Mouse (Mus musculus) liver, embryonic 13.5 days (tissue): ENCODE measurements around the gene Tmem185b. TPM values are rescaled to one million over a fixed set of nuclear protein-coding genes. Genes with fewer than 3 reads are reported as not detected.
A peak's percentile ranks its signal among the peaks of the same experiment; 100 is the strongest.

Experiments used
- ATAC-seq: fragments of 200-750 bp; cut with Nextera tagmentation; 2 replicates; pipeline ENCODE4 v1.8.0; 2017; ENCODE audit warnings: low read depth, mild to moderate bottlenecking, moderate number of reproducible peaks, moderate library complexity
- DNase-seq: peaks from one replicate; pipeline ENCODE4 v3.0.0; 2022
- H3K27ac ChIP-seq: fragments of 300-500 bp; sonication (generic); 2 replicates; pipeline ENCODE4 v1.5.1; 2015; ENCODE audit warnings: moderate library complexity, mild to moderate bottlenecking, inconsistent platforms
- H3K27me3 ChIP-seq: fragments of 300-500 bp; sonication (generic); 2 replicates; pipeline ENCODE4 v1.6.1; 2015; ENCODE audit warnings: mild to moderate bottlenecking, inconsistent platforms
- H3K36me3 ChIP-seq: fragments of 300-500 bp; sonication (generic); 2 replicates; pipeline ENCODE4 v1.6.1; 2015; ENCODE audit warnings: mild to moderate bottlenecking, inconsistent platforms
- H3K4me1 ChIP-seq: fragments of 300-500 bp; sonication (generic); replicated peaks from 2 replicates; pipeline ENCODE4 v1.6.1; 2015; ENCODE audit warnings: inconsistent platforms
- H3K4me2 ChIP-seq: fragments of 300-500 bp; sonication (generic); 2 replicates; pipeline ENCODE4 v1.6.1; 2015; ENCODE audit warnings: inconsistent platforms, mild to moderate bottlenecking, moderate library complexity
- H3K4me3 ChIP-seq: fragments of 300-500 bp; sonication (generic); replicated peaks from 2 replicates; pipeline ENCODE4 v1.5.1; 2015; ENCODE audit warnings: mild to moderate bottlenecking, inconsistent platforms
- H3K9ac ChIP-seq: fragments of 300-500 bp; sonication (generic); 2 replicates; pipeline ENCODE4 v1.6.1; 2015; ENCODE audit warnings: mild to moderate bottlenecking, inconsistent platforms
- H3K9me3 ChIP-seq: fragments of 300-500 bp; sonication (generic); replicated peaks from 2 replicates; pipeline ENCODE4 v1.6.1; 2016; ENCODE audit warnings: inconsistent platforms
- WGBS: fragments of 180-500 bp; shearing (Covaris S2); methylation state at CpG from one replicate; pipeline ENCODE4 v1.1.7; 2015; ENCODE audit not compliant: insufficient replicate concordance; 5-methylcytosine and 5-hydroxymethylcytosine counted together
- polyA plus RNA-seq: library from polyadenylated mRNA; unstranded; fragments of >200 nt; fragmentation: Nextera tagmentation; extraction: Ambion mirVana; gene quantifications from 2 replicates; pipeline ENCODE4 v1.2.1, GENCODE M21; 2015

Gene Tmem185b
- polyA plus RNA-seq, 1 experiment from 2014 or later: 9.8 TPM

DNA sequence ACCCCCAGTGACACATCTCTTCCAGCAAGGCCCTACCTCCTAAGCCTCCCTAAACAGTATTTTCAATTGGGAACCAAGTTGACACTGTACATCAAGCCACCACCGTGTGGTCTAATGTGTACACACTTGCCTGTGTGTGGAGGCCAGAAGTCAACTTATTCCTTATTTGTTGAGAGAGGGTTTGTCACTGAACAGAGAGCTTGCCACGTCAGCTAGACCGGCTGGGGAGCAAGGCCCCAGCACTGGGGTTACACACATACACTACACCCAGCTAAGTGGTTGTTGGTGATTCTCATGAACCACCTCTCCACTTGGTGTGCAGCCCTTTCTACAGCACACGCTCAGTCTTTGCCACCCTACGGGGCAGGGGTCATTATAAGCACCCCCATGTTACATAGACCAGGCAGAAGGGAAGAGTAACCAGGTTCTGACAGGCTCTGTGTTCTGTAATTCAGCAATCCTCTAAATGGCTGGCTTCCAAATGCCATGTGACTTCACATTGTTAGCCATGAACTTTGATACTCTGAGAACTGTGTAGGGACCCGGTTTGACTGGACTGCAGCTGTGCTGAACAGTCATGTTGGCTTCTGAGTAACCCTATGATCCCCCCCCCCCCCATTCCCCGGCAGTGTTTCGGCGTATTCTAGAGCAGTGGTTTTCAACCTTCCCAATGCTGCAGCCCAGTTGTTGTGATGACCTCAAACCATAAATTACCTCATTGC lies 15.0 kb downstream of the Tmem185b start:
- Histone ChIP-seq H3K4me2 (no peak overlapping the region), H3K4me3 (no peak overlapping the region), H3K9ac (no peak overlapping the region), H3K4me1 (peaks cover 26% of the 10 kb centered on the region), H3K27me3 (no peaks in the 10 kb centered on the region), H3K27ac (peak overlapping the region; percentile 80), H3K36me3 (no peaks in the 10 kb centered on the region), H3K9me3 (no peaks in the 10 kb centered on the region)
- DNase-seq (no peak), ATAC-seq (peak; percentile 61)
- 75% methylated on average over 9 of the region's 9 CpGs for WGBS

DNA sequence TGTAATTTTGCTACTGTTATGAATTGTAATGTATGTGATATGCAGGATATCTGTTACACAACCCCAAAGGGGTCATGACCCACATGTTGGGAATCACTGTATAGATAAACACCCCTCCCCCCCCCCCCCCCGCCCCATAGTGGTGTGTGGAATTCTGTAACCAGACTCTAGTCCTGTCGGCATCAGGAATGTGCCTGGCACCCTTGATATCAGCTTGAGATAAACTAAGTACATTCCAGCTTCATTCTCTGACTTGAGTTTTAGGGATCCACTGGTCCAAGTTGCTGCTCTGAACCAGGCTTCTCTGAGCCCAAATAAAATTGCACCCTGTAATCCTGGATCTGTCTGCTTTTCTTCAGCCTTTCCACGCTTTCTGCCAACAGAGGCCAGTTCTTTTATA lies 15.6 kb downstream of the Tmem185b start:
- Histone ChIP-seq H3K4me2 (no peak overlapping the region), H3K4me3 (no peak overlapping the region), H3K9me3 (no peaks in the 10 kb centered on the region), H3K27me3 (no peaks in the 10 kb centered on the region), H3K9ac (no peak overlapping the region), H3K27ac (0 out of 2 replicates have a peak overlapping the region, but pooled peaks have one; percentile 20), H3K36me3 (no peaks in the 10 kb centered on the region), H3K4me1 (peaks cover 26% of the 10 kb centered on the region)
- ATAC-seq (no peak), DNase-seq (no peak)
- WGBS: 52% methylated on average over 2 of the region's 3 CpGs

DNA sequence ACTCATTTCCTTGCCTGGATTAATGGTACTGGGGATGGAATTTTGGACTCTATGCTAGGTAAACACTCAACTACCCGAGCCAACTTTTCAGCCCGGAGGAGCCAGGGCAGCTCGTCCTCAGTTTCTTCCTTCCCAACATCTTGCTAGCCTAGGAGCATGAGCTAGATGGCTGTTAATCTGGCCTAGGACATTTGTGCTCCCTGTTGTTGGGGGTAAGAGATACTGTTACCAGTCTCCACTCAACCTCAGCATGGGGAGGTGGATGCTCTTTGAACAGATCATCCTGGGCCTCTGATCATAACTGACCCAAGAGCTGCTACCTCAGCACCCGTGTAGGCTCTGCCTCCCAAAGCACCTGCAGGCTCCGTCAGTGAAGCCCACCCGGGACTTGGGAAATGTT lies 17.4 kb downstream of the Tmem185b start:
- H3K36me3 ChIP-seq: 0 out of 2 replicates have a peak, but pooled peaks cover 4% of the 10 kb centered on the region
- H3K9me3 ChIP-seq: no peaks in the 10 kb centered on the region
- H3K27me3 ChIP-seq: no peaks in the 10 kb centered on the region
- H3K4me1 ChIP-seq: peaks cover 26% of the 10 kb centered on the region
- WGBS: 80% methylated on average over 6 of the region's 6 CpGs
- H3K4me2 ChIP-seq: no peak overlapping the region
- no peak overlapping the region; the same call in 1 of the 2 replicates for H3K27ac ChIP-seq
- H3K4me3 ChIP-seq: no peak overlapping the region
- ATAC-seq (no peak), DNase-seq (no peak)
- H3K9ac ChIP-seq: no peak overlapping the region

DNA sequence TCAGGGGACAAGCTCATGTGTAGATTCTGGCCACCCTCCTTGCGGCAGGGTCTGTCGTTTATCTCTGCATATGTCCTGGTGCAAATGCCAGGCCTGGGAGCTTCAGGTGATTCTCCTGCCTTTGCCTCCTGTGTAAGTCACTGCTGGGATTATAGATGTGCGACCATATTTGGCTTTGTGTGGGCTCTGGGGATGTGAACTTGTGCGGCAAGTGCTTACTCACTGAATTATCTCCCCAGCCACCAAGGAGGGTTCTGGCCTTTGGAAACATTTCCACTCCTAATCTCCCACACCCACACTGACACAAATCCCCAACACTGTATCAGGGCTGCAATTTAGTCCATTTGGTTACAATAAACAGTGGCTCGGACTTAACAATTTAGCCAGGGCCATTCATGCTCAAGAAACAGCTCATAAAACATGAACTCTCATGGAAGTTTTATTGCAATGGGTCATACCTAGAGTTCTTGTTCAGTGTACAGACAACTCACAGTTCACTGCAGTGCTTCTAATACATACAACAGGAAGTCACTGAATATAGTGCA lies 18.7 kb downstream of the Tmem185b start:
- H3K27ac ChIP-seq: 0 out of 2 replicates have a peak overlapping the region, but pooled peaks have one; percentile 16
- 62% methylated on average over 5 of the region's 5 CpGs for WGBS
- H3K9me3 ChIP-seq: no peaks in the 10 kb centered on the region
- peak overlapping the region; percentile 21 for H3K4me2 ChIP-seq
- no peak overlapping the region for H3K4me3 ChIP-seq
- H3K36me3 ChIP-seq: 0 out of 2 replicates have a peak, but pooled peaks cover 4% of the 10 kb centered on the region
- peaks cover 26% of the 10 kb centered on the region for H3K4me1 ChIP-seq
- DNase-seq: no peak
- H3K9ac ChIP-seq: 0 out of 2 replicates have a peak overlapping the region, but pooled peaks have one; percentile 11
- no peaks in the 10 kb centered on the region for H3K27me3 ChIP-seq
- ATAC-seq: peak; percentile 21; the same call in 1 of the 2 replicates

- H3K9me3 ChIP-seq: no peaks in the 10 kb centered on the region
- H3K36me3 ChIP-seq: peaks cover 7% of the 10 kb centered on the region; the same call in 1 of the 2 replicates
- no peaks in the 10 kb centered on the region for H3K27me3 ChIP-seq
- H3K4me2 ChIP-seq: peak overlapping the region; percentile 21
- peaks cover 26% of the 10 kb centered on the region for H3K4me1 ChIP-seq
- no peak overlapping the region for H3K27ac ChIP-seq
- H3K9ac ChIP-seq: 0 out of 2 replicates have a peak overlapping the region, but pooled peaks have one; percentile 11
- DNase-seq (peak; percentile 31), ATAC-seq (peak; percentile 73)
- no peak overlapping the region for H3K4me3 ChIP-seq
- WGBS: 12% methylated on average over 2 of the region's 2 CpGs
Measured at GRCm38 (mm10) chr1:119545164-119545563, 19.2 kb downstream of the Tmem185b start.

DNA sequence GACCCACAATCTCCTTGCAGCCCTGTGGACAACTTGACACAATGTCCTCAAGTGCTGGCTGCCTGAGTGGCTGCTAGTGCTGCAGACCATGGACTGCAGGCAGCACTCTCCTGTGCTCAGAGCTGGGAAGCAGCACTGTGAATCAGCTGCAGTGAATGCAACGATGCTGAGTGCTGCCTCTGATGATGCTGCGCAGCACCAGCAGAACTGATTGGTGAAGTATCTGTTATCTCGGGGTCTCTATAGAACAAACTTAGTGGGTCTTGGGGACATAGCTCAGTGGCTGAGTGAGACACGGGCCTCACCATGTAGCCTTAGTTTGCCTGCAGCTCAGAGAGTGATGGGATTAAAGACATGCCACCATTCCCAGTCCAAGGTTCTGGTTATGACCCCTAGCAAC lies 19.7 kb downstream of the Tmem185b start:
- no peaks in the 10 kb centered on the region for H3K9me3 ChIP-seq
- H3K27ac ChIP-seq: no peak overlapping the region
- peaks cover 7% of the 10 kb centered on the region; the same call in 1 of the 2 replicates for H3K36me3 ChIP-seq
- WGBS: 78% methylated on average over 4 of the region's 4 CpGs
- no peak overlapping the region for H3K4me3 ChIP-seq
- H3K9ac ChIP-seq: no peak overlapping the region
- ATAC-seq (no peak), DNase-seq (no peak)
- peaks cover 26% of the 10 kb centered on the region for H3K4me1 ChIP-seq
- no peaks in the 10 kb centered on the region for H3K27me3 ChIP-seq
- no peak overlapping the region for H3K4me2 ChIP-seq

GRCm38 (mm10) chr1:119546490-119546889 lies 20.5 kb downstream of the Tmem185b start:
- Histone ChIP-seq H3K4me2 (no peak overlapping the region), H3K27me3 (no peaks in the 10 kb centered on the region), H3K9ac (no peak overlapping the region), H3K36me3 (peaks cover 7% of the 10 kb centered on the region; the same call in 1 of the 2 replicates), H3K4me3 (no peak overlapping the region), H3K4me1 (peaks cover 26% of the 10 kb centered on the region), H3K27ac (no peak overlapping the region), H3K9me3 (no peaks in the 10 kb centered on the region)
- ATAC-seq (no peak), DNase-seq (no peak)
- 60% methylated on average over 3 of the region's 3 CpGs for WGBS

- DNase-seq (peak; percentile 56), ATAC-seq (no peak)
- peaks cover 7% of the 10 kb centered on the region; the same call in 1 of the 2 replicates for H3K36me3 ChIP-seq
- no peak overlapping the region for H3K4me2 ChIP-seq
- WGBS: 63% methylated on average over 7 of the region's 7 CpGs
- H3K9ac ChIP-seq: no peak overlapping the region
- no peaks in the 10 kb centered on the region for H3K9me3 ChIP-seq
- H3K27me3 ChIP-seq: no peaks in the 10 kb centered on the region
- no peak overlapping the region for H3K27ac ChIP-seq
- H3K4me1 ChIP-seq: peaks cover 22% of the 10 kb centered on the region
- no peak overlapping the region for H3K4me3 ChIP-seq
Measured at GRCm38 (mm10) chr1:119548668-119549326, 22.8 kb downstream of the Tmem185b start.

DNA sequence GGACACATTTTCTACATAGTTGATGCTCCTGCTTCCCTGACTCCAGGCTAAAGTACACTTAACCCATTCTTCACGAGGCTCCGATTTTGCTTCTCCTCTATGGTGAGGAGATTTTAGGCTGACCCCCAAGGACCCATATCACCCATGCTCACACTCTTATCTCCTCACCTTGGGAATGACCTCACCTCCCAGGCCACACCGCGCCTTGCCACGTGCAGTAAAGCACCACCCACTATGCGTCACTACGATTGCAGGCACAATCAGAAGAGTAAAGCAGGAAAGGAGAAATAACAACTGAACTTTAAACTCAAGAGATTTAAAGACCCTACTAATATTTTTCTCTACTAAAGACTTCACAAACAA lies 23.3 kb downstream of the Tmem185b start:
- no peaks in the 10 kb centered on the region for H3K9me3 ChIP-seq
- WGBS: 72% methylated on average over 7 of the region's 7 CpGs
- H3K36me3 ChIP-seq: peaks cover 7% of the 10 kb centered on the region; the same call in 1 of the 2 replicates
- DNase-seq (no peak), ATAC-seq (no peak)
- no peak overlapping the region for H3K4me3 ChIP-seq
- H3K4me2 ChIP-seq: no peak overlapping the region
- peaks cover 17% of the 10 kb centered on the region for H3K4me1 ChIP-seq
- H3K27ac ChIP-seq: no peak overlapping the region
- no peaks in the 10 kb centered on the region for H3K27me3 ChIP-seq
- no peak overlapping the region for H3K9ac ChIP-seq

DNA sequence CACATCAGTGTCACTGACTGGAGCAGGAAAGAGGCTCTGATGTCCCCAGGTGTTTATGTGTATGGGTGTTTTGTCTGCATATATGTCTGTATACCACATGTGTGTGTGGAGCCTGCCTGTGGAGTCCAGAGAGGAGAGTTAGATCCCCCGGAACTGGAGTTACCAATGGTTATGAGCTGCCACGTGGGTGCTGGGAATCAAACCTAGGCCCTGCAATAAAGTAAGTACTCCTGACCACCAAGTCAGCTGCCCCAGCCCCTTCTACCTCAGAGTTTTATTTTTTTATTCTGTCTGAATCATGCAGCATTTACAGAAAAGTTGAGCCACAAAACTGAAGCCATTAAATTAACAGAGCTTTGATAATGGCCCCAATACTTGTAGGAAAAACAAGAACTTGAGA lies 24.1 kb downstream of the Tmem185b start:
- peaks cover 10% of the 10 kb centered on the region; the same call in 1 of the 2 replicates for H3K36me3 ChIP-seq
- no peak for DNase-seq
- 73% methylated on average over 2 of the region's 2 CpGs for WGBS
- no peak overlapping the region for H3K4me3 ChIP-seq
- peaks cover 9% of the 10 kb centered on the region for H3K4me1 ChIP-seq
- H3K4me2 ChIP-seq: no peak overlapping the region
- no peak overlapping the region for H3K27ac ChIP-seq
- no peak overlapping the region for H3K9ac ChIP-seq
- no peaks in the 10 kb centered on the region for H3K27me3 ChIP-seq
- no peaks in the 10 kb centered on the region for H3K9me3 ChIP-seq
- no peak for ATAC-seq

DNA sequence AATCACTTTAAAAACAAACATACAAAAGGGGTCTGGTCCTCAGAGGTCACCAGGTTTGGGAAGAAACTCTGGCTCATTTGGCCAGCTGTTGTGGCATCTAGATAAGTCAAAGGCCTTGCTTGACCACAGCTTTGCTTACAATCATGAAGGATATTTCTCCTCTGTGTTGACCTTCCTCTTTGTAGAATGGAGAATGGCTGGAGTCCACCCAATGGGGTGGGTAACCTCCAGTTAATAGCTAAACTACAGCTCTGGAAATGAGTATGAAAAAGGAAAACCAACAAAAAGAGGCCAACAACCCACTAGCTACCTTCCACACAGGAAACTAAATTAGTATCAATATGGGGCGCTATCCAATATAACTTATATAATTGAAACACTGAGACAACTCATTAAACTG lies 25.7 kb downstream of the Tmem185b start:
- Histone ChIP-seq H3K9ac (no peak overlapping the region), H3K36me3 (peaks cover 11% of the 10 kb centered on the region; the same call in 1 of the 2 replicates), H3K4me3 (no peak overlapping the region), H3K27ac (no peak overlapping the region), H3K4me1 (no peaks in the 10 kb centered on the region; the same call in 1 of the 2 replicates), H3K9me3 (no peaks in the 10 kb centered on the region), H3K4me2 (no peak overlapping the region), H3K27me3 (no peaks in the 10 kb centered on the region)
- DNase-seq: no peak
- no peak for ATAC-seq
- 78% methylated on average over 1 of the region's 1 CpGs for WGBS
